Mouse (Mus musculus): Measurements from ENCODE around the gene Dqx1.

Dqx1 gene

GRCm38 (mm10) chr6:83070311-83071219, 12.9 kb downstream of the Dqx1 start:
- no peak for DNase-seq (ENCODE audit: low spot score)

DNA sequence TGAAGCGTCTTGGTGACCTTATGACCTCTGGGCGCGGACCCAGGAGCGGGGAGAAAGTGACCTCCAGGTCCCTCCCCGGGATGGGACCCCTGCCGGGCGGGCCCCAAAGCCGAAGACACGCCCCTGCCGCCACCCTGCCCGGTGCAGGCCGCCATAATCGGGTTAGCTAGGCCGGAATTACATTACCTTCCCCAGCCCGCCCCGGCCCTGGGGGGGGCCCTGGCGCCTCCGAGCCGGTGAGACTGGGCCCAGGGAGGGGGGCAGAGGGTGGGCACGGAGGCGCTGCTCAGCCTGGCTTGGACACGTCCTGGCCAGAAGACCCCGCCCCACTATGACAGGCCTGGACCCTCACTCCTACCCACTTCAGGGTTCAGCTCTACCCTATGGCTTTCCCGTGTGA, 13.6 kb downstream of the Dqx1 start:
- DNase-seq (ENCODE audit: low spot score), result no peak

DNA sequence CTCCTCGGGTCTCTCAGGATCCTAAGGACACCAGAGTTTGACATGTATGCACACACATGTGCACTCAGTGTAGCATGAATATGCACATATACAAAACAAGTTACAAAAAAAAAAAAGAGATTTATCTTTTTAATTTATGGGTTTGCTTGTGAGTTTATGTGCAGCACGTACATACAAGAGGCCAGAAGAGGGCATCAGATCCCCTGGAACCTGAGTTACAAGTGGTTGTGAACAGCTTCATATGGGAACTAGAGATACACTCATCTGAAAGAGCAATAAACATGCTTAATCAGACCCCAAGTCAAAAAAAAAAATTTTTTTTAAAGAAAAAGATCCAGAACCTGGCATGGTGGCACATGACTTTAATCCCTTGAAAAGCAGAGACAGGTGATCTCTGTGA, 17.3 kb downstream of the Dqx1 start:
- DNase-seq (ENCODE audit: low spot score), result no peak

DNA sequence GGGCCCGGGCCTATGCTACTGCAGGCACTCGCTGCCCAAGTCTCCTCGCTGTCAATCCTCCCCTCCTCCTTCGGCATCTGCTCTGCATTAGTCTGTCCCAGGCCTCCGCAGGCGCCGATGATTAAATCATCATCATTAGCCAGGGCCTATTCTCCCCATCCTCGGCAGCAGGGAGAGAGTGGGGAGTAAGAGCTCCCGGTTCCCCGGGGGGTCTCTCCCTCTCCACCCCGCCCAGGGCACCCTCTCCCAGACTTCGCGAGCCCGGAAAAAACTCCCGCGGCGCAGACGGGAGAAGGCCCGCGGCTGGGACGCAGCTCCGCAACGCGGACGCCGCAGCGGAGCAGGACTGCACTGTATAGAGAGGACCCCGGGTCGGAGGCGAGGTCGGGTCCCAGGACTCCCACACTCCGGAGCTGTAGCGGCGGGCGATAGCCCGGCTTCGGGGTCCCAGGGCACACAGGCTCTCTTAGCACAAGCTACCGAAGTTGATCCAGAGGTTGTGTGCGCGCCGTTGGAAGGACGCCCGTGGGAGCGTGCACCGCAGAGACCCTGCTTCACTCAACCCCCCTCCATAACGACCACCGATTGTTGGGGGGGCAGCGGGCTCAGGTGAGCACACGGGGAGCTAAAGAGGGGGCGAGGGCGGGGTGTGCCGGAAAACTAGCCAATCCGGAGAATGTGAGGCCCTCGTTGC, 20.1 kb downstream of the Dqx1 start, which contains the start of gene Pcgf1:
Gene Pcgf1 (plus strand): TSS at position 240 of the 694 bp plus-strand sequence.
- DNase-seq (ENCODE audit: low spot score), result no peak

DNA sequence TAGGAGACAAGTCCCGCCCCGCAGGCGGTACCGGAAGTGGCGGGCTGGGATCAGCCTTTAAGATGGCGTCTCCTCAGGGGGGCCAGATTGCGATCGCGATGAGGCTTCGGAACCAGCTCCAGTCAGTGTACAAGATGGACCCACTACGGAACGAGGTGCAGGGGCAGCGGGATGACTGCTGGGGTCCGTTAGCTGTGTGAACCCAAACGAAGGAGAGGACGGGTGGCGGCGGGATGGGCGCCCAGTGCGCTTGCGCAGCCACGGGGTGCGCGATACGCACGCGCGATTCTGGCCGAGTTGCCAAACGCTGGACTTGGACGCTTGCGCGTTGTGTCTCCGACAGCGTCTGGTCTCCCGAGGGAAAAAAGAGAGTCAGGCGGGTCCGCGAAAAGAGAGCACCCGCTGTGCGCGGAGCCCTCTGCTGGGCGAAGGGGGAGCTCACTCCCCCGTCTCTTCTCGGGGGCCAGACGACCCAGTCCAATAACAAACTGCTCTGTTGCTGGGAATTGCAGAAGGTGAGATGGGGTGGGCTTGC, 20.7 kb downstream of the Dqx1 start:
- peak; percentile 96 for DNase-seq (ENCODE audit: low spot score)

DNA sequence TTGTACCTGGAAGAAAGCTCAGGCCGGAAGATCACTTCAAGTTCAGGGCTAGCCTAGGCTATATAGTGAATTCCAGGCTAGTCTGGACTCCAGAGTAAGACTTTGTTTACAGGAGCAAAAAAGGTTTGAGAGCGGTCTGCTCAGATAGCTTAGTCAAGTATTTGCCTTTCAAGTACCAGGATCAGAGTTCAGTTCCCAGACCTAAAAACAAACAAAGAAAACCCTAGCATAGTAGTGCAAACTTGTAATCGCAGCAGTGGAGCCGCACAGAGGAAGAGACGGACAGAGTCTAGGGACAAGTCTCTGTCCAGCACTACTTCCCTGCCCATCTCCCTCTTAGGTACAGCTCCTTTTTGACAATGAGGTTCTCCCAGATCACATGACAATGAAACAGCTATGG, 22.6 kb downstream of the Dqx1 start:
- DNase-seq (ENCODE audit: low spot score), result no peak

- no peak for DNase-seq (ENCODE audit: low spot score)
Observed at GRCm38 (mm10) chr6:83083497-83083896, 25.9 kb downstream of the Dqx1 start.

GRCm38 (mm10) chr6:83084477-83084876, 26.8 kb downstream of the Dqx1 start:
- DNase-seq (ENCODE audit: low spot score), result no peak

DNA sequence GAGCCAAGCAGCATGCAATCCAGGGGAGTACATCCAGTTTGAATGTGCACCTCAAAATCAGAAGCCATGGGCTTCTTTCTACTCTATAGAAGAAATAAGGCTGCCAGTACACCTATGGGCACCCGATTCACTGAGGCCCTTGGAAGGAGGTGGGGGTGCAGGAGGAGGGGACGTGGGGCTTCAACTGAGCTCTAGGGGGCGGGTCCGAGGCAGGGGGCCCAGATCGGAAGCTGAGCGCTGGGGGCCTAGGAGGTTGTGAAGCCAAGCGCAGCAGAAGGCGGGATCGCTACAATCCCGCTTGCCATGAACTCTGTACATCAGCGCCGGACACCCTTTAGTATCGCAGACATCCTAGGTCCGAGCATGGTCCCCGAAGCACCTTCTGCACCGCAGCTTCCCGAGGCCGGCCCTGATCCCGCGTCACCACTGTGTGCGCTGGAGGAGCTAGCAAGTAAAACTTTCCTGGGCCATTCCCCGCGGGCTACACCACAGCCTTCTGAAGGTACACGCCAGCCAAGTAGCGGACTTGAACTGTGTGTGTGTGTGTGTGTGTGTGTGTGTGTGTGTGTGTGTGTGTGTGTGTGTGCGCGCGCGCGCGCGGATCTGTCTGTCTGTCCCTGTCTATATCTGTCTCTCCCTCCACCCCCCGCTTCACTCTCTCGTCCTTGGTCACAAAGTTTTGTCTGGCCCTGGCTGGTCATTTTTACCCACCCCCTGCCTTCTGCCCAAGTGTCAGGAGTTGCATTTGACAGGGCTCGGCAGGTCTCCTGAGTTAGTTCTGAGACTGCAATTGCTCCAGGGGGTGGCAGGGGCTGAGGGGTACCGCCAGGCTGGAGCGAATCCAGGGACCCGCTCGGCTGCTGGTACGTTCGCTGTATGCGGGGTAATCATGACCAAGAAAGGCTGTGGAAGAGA, 28.7 kb downstream of the Dqx1 start, which contains the start of gene Lbx2:
Gene Lbx2 (plus strand): TSS at position 247 of the 915 bp plus-strand sequence.
- DNase-seq (ENCODE audit: low spot score), result no peak

DNA sequence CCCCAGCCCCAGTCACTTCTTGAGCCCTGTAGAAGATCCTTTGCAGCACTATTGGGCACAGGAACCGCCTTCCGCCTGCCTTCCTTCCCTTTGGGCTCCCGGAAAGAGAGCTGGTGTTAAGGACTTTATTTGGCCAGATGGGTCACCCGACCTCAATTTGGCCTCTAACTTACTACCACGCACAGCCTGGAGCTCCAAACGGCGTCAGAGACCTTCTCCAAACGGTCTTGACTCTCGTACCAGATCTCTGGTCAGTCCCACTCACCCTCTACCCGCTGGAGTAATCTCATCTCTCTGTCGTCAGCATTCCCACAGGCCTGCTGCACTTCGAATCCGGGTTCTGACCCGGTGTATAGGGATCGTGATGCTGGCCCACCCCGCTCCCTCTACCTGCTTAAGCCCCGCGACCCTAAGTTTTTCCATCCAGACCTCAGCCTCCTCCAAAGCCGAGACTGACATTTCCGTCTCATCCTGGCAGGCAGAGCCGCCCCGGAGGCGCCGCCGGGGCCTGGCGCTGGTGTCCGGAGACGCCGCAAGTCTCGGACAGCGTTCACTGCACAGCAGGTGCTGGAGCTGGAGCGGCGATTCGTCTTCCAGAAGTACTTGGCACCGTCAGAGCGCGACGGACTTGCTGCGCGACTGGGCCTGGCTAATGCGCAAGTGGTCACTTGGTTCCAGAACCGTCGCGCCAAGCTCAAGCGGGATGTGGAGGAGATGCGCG, 29.7 kb downstream of the Dqx1 start:
- no peak for DNase-seq (ENCODE audit: low spot score)

- no peak for DNase-seq (ENCODE audit: low spot score)
Observed at GRCm38 (mm10) chr6:83087926-83088260, 30.2 kb downstream of the Dqx1 start.

DNA sequence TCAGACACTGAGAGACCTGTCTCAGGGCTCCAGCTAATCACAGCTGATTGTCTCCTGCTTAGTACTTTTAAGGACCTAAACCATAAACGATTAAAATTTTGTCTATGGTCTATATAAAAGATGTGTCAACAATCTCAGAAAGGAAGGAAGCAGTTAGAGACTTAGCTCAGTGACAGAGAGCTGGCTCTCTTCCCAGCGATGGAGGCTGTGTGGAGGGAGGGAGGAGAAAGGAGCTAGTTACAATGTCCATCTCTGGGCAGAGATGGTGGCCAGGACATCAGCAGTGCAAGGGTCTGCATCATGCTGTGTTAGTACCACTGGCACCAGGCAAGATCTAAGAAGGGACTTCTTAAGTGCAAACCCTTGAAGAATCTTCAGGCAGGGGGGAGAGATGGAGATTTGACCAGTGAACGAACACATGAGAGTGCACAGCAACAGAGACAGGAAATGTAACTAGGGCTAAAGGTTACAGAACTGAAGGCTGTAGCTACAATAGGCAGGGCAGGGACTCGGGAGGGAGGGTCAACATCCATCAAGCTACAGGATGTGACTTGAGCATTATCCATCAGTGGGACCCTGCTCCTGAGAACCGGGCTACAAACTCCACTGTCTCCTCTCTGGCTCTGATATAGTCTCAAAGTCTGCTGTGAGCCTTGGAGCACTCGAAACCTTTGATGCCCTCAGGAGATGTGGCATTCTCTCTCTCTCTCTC, 34.9 kb downstream of the Dqx1 start:
- no peak for DNase-seq (ENCODE audit: low spot score)

- DNase-seq (ENCODE audit: low spot score), result no peak
Observed at GRCm38 (mm10) chr6:83095968-83096367, 38.3 kb downstream of the Dqx1 start.

- DNase-seq (ENCODE audit: low spot score), result no peak
Observed at GRCm38 (mm10) chr6:83098411-83098810, 40.8 kb downstream of the Dqx1 start.

DNA sequence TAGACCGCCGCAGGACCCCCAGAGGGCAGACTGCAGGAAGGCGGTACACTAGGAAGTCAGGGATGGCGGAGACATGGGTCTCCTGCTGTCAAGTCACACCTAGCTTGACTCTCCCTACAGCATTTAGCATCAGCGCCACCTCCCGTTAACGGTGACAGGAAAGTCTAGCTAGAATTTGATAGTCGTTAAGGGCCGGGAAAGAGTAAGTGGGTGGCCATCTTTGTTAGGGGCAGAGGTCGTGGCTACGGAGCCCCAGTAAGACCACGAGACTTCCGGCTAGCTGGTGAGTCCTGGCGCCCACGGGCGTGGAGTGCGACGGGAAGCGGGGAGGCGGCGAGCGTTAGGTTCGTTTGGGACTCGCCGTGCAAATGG, 43.7 kb downstream of the Dqx1 start, which contains the start of the genes Ccdc142 and Gm42688:
Gene Ccdc142 (plus strand): TSS at position 286 of the 372 bp plus-strand sequence.
Gene Gm42688 (plus strand): TSS at position 302 of the 372 bp plus-strand sequence.
- peak; percentile 66 for DNase-seq (ENCODE audit: low spot score)

GRCm38 (mm10) chr6:83101688-83102556, 44.3 kb downstream of the Dqx1 start:
- no peak for DNase-seq (ENCODE audit: low spot score)

DNA sequence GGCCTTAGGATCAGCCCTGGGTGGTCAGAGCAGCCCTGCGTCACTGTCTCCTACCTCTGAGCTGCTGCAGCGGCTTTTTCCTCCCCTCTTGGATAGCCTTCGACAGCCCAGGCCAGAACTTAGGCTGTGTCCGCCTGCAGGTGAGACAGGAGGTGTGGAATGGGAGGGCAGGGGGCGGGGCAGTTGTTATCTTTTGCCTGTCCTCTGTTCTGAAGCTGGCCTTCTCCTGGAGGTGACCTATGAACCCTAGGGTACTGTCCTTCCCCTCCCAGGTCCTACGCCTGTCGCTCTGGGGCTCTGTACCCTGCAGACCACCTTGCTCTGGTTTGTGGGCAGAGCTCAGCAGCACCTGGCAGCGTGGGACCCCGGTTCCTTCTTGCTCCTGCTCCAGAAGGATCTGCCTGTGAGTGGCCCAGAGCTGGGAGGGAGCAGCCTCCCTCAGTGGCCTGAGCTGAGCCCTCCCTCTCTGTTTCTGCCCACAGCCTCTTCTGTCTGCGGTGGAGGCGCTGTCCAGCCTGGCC, 45.5 kb downstream of the Dqx1 start:
- DNase-seq (ENCODE audit: low spot score), result no peak

GRCm38 (mm10) chr6:83104158-83104557, 46.5 kb downstream of the Dqx1 start:
- DNase-seq (ENCODE audit: low spot score), result no peak
